Mouse (Mus musculus) lung, postnatal 25 days (tissue): ENCODE measurements around the gene Gopc.
"Not testable (repeated sequence)": the region's sequence is repeated elsewhere in the genome, so short reads cannot be mapped to it uniquely, and the experiment has no call there.

Source experiments
- DNase-seq: peaks from one replicate; pipeline ENCODE4 v3.0.0; 2022; ENCODE audit warnings: low spot score

Gene Gopc

DNA sequence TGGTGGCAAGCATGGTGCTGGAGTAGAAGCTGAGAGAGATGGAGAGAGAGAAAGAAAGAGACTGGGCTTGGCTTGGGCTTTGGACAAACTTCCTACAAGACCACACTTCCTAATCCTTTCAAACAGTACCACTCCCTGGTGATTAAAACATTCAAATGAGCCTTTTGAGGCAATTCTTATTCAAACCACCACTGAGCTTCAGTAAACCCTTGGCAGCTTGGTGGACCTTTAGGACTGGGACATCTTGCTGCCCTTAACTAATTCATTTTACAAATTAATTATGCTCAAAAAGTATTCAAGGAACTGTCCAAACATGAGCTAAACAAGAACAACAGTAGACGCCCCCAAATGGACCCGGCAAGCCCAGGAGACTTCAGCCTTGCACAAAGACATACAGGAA is 86.0 kb downstream of the Gopc start:
- DNase-seq, result no peak

DNA sequence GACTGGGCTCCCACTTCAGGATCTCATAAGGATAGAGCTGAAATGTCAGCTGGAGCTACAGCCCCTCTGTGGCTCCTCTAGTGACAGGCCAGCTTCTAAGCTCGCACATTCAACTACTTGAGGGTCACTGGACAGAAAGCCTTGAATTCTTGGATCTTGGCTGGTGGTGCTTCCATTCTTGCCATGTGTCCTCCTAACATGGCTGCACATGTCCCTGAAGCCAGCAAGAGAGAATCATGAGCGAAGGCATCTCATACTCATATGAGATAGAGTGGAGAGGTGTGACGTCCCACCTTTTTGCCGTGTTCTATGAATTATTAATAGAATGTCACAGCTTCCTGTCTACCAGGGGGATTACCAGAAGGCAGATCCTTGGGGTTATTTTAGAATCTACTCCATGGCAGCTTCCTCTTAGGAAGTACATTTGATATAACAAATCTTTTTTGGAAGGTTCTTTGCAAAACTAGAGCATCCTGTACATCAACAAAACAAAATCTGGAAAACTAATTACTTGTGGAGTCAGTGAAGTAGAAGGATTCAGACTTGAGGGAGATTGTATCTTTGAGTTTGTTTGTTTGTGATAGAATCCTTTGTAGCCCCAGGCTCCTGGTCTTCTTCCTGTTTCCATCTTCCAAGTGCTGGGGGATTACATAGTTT is 87.9 kb downstream of the Gopc start:
- no peak for DNase-seq

DNA sequence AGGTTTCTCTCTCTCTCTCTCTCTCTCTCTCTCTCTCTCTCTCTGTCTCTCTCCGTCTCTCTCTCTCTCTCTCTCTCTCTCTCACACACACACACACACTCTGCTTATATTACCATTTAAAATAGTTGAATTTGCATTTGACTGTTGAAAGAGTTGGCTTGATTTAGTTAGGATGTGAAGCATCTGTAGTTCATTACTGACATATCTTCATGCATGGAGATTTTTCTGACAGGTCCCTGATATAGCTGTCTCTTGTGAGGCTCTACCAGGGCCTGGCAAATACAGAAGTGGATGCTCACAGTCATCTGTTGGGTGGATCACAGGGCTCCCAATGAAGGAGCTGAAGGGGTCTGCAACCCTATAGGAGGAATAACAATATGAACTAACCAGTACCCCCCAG is 89.5 kb downstream of the Gopc start:
- not testable (repeated sequence) for DNase-seq

DNA sequence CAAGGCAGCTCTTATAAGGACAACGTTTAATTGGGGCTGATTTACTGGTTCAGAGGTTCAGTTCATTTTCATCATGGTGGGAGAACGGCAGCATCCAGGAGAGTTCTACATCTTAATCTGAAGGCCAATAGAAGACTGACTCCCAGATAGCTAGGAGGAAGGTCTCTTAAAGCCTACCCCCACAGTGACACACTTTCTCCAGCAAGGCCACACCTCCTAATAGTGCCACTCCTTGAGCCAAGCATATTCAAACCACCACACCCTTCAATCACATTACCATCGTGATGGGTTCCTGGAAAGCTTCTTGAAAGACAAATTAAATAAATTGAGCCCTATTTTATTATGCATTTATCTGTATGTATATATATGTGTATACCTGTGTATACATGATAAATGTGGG is 92.7 kb downstream of the Gopc start:
- DNase-seq, result no peak

DNA sequence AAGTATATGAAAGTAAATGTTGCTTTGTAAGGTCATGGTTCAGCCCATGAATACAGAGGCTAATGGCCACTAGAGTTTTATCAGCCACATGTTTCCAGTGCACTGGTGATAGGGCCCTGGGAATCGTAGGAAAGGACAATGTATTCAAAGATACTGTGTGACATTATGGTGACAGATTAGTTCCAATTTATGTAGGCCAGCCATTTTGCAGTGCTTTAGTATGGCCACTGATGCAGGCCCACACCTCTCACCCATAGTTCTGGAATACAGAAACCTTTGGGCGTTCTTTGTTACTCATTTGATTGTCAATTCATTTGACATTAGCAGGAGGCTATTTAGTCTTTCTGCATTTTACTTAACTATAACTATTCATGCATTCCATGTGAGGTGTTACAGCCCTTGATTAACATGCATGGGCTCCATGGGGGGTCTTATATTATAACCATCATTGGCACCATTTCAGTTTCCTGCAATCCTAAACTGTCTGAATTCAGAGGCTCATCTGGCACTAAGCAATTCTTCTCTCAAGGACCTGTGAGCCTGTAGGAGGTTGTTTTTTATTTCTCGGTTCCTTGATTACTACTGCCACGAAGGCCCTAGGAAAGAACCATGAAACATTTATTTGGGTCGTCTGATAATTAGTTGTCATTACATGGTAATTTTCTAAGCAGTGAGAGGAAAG is 93.9 kb downstream of the Gopc start:
- no peak for DNase-seq
